Mouse (Mus musculus) hindbrain, embryonic 10.5 days (tissue): Measurements from ENCODE around the gene Gcnt7. TPM values are rescaled to one million over a fixed set of nuclear protein-coding genes. Genes with fewer than 3 reads are reported as not detected.

Experiments used
- DNase-seq: peaks from one replicate; pipeline ENCODE4 v3.0.0-alpha.2; 2017; ENCODE audit warnings: low spot score
- H3K27ac ChIP-seq: fragments of 300-500 bp; sonication (generic); 2 replicates; pipeline ENCODE4 v1.5.1; 2016; ENCODE audit warnings: mild to moderate bottlenecking, moderate library complexity
- H3K27me3 ChIP-seq: fragments of 300-500 bp; sonication (generic); 2 replicates; pipeline ENCODE4 v1.6.1; 2016; ENCODE audit warnings: mild to moderate bottlenecking; ENCODE audit not compliant: poor library complexity, insufficient read depth, severe bottlenecking
- H3K36me3 ChIP-seq: fragments of 300-500 bp; sonication (generic); 2 replicates; pipeline ENCODE4 v1.6.1; 2016; ENCODE audit warnings: mild to moderate bottlenecking, moderate library complexity
- H3K4me1 ChIP-seq: fragments of 300-500 bp; sonication (generic); replicated peaks from 2 replicates; pipeline ENCODE4 v1.6.1; 2016; ENCODE audit warnings: mild to moderate bottlenecking
- H3K4me3 ChIP-seq: fragments of 300-500 bp; sonication (generic); 2 replicates; pipeline ENCODE4 v1.5.1; 2016; ENCODE audit warnings: mild to moderate bottlenecking, moderate library complexity
- H3K9me3 ChIP-seq: fragments of 300-500 bp; sonication (generic); 2 replicates; pipeline ENCODE4 v1.6.1; 2016; ENCODE audit warnings: mild to moderate bottlenecking, moderate library complexity
- WGBS: fragments of 180-500 bp; shearing (Covaris S2); methylation state at CpG from one replicate; pipeline ENCODE4 v1.1.7; 2016; 5-methylcytosine and 5-hydroxymethylcytosine counted together
- polyA plus RNA-seq: library from polyadenylated mRNA; unstranded; fragments of >200 nt; fragmentation: Nextera tagmentation; extraction: Ambion mirVana; gene quantifications from 2 replicates; pipeline ENCODE4 v1.2.1, GENCODE M21; 2016

Gcnt7 gene
- polyA plus RNA-seq: 1.6 and 1.8 TPM in 2 replicates

DNA sequence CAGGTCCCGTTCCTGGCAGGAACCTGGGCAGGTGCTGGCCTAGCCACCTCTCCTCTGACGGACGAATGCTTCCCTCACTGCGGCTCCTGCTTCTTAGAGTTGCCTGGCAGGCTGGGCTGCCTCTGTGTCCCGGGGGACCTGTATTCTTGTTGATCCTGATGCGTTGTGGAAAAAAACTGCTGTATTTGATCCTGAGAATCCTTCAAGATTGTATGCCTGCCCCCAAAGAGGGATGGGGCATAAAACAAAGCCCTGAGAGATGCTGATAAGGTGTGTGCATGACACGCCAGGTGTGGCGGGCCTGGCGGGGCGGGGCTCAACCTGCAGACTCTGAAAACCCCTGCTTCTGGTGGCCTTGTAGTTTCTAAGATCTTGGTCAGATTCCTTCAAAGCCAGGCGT, at the start of gene Gcnt7:
Gcnt7 (minus strand) TSS at position 101 of the 400 bp plus-strand sequence.
- DNase-seq: no peak
- Histone ChIP-seq H3K27me3 (no peaks in the 10 kb centered on the region), H3K27ac (no peak within 1 kb of the TSS), H3K36me3 (peaks cover 63% of the 10 kb centered on the region), H3K9me3 (no peaks in the 10 kb centered on the region), H3K4me1 (peaks cover 9% of the 10 kb centered on the region), H3K4me3 (no peak within 1 kb of the TSS)
- WGBS: 88% methylated on average over 11 of the region's 11 CpGs

DNA sequence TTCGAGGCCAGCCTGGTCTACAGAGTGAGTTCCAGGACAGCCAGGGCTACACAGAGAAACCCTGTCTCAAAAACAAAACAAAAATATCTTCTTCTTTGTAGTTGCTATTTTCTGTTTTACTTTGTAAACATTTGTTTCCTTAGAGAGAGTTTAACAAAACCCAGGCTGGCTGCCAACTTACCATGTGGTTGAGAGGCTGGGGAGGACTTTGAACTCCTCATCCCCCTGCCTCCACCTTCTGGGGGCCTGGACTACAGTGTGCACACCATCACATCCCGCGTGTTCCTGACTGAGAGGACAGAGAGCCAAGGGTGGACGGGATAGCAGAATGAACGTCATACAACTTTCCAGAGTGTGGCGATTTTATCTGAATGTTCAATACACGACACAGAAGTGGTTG, 47.7 kb upstream of the Gcnt7 start:
- Histone ChIP-seq H3K27ac (no peak overlapping the region), H3K4me1 (peaks cover 7% of the 10 kb centered on the region; the same call in 1 of the 2 replicates), H3K4me3 (no peak overlapping the region), H3K9me3 (no peaks in the 10 kb centered on the region), H3K27me3 (peaks cover 3% of the 10 kb centered on the region; the same call in 1 of the 2 replicates), H3K36me3 (no peaks in the 10 kb centered on the region)
- WGBS: 91% methylated on average over 7 of the region's 7 CpGs
- DNase-seq: no peak

DNA sequence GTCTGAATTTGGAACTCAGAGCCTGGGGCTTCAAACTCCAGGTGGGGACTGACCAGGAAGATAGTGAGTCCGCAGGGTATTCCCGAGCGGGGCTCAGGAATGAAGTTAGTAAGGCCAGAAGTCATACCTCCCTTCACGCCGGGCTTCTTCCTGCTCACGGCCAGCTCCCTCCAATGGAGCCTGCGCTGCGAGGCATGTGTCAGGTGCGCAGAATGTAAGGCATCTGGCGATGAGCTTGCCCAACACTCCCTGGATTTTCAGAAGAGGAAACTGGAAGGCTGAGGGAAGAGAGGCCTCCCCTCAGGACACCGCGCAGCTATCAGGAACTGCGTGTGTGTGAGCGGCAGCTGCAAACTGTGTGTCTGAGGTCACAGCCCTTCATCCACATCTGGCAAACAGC, 43.8 kb upstream of the Gcnt7 start:
- no peak overlapping the region for H3K4me3 ChIP-seq
- DNase-seq: no peak
- 70% methylated on average over 14 of the region's 14 CpGs for WGBS

DNA sequence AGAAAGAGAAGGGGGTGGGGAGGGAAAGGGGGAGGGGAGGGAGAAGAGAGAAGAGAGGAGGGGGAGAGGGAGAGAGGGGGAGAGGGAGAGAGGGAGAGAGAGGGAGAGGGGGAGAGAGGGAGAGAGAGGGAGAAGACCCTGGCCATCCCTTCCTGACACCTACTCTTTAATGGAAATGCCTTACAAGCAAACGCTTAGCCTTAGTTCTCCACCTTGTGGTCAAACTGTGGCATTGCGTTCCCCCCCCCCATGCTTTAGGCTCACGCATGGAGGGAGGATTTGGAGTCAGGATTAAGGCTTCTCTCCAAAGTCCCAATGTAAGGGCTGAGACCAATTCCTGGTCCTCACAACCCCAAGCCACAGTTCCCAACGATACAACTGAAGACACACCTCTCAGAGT, 42.9 kb upstream of the Gcnt7 start:
- WGBS: 8% methylated on average over 4 of the region's 4 CpGs

More for the DNA sequence above, 43.8 kb upstream of the Gcnt7 start:
- Histone ChIP-seq H3K4me1 (peaks cover 13% of the 10 kb centered on the region; the same call in 1 of the 2 replicates), H3K27me3 (peaks cover 3% of the 10 kb centered on the region; the same call in 1 of the 2 replicates), H3K36me3 (no peaks in the 10 kb centered on the region), H3K9me3 (no peaks in the 10 kb centered on the region), H3K27ac (no peak overlapping the region)

DNA sequence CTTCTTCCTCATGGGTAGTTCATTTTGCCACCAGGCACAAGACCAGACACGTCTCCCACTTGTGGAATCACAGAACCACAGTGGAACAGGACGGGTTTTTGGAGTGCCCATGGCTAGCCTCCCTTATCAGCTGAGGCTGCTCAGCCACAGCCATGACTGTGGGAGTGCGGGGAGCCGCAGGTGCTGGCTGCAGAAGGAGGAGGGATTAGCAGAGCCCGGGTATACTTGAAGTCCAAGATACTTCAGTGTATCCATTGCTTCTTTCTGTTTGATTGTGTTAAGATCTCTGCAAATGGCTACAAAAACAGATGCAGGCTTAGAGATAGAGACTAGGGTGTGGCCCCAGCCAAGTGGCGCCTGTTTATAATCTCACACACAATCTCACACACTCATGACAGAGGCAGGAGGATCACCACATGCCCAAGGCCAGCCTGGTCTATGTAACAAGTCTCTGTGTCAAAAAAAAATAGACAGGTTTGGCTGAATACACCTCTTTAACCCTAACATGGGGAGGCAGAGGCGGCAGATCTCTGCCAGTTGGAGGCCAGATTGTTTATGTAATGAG, 42.4 kb upstream of the Gcnt7 start:
- no peak overlapping the region for H3K4me3 ChIP-seq
- no peak for DNase-seq
- peaks cover 3% of the 10 kb centered on the region; the same call in 1 of the 2 replicates for H3K27me3 ChIP-seq
- no peak overlapping the region for H3K27ac ChIP-seq
- H3K9me3 ChIP-seq: no peaks in the 10 kb centered on the region
- H3K36me3 ChIP-seq: no peaks in the 10 kb centered on the region
- peaks cover 13% of the 10 kb centered on the region; the same call in 1 of the 2 replicates for H3K4me1 ChIP-seq
- 58% methylated on average over 7 of the region's 7 CpGs for WGBS

More for the DNA sequence above, 42.9 kb upstream of the Gcnt7 start:
- peak; percentile 66 for DNase-seq
- Histone ChIP-seq H3K9me3 (no peaks in the 10 kb centered on the region), H3K4me3 (no peak overlapping the region), H3K36me3 (no peaks in the 10 kb centered on the region), H3K27ac (no peak overlapping the region), H3K27me3 (peaks cover 3% of the 10 kb centered on the region; the same call in 1 of the 2 replicates), H3K4me1 (peaks cover 13% of the 10 kb centered on the region; the same call in 1 of the 2 replicates)

DNA sequence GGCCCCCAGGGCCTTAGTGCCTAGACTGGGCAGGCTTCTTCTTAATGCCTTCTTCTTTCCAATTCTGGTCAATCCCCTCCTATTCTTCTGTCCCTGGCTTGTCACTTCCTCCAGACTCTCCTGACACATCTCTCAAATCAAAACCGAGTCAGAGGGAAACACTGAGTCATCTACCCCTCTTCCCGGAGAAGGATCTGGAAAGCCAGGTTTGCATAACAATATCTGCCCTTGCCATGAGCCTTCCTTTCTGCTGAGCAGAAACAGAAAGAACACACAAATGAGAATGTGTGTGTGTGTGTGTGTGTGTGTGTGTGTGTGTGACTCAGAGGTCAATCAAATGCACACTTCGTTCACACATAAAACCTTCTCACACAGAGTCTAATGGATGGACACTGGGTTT, 40.4 kb upstream of the Gcnt7 start:
- H3K36me3 ChIP-seq: no peaks in the 10 kb centered on the region
- DNase-seq: no peak
- peaks cover 3% of the 10 kb centered on the region; the same call in 1 of the 2 replicates for H3K27me3 ChIP-seq
- WGBS: 51% methylated on average over 3 of the region's 3 CpGs
- H3K27ac ChIP-seq: no peak overlapping the region
- peaks cover 9% of the 10 kb centered on the region; the same call in 1 of the 2 replicates for H3K4me1 ChIP-seq
- H3K4me3 ChIP-seq: no peak overlapping the region
- no peaks in the 10 kb centered on the region for H3K9me3 ChIP-seq

DNA sequence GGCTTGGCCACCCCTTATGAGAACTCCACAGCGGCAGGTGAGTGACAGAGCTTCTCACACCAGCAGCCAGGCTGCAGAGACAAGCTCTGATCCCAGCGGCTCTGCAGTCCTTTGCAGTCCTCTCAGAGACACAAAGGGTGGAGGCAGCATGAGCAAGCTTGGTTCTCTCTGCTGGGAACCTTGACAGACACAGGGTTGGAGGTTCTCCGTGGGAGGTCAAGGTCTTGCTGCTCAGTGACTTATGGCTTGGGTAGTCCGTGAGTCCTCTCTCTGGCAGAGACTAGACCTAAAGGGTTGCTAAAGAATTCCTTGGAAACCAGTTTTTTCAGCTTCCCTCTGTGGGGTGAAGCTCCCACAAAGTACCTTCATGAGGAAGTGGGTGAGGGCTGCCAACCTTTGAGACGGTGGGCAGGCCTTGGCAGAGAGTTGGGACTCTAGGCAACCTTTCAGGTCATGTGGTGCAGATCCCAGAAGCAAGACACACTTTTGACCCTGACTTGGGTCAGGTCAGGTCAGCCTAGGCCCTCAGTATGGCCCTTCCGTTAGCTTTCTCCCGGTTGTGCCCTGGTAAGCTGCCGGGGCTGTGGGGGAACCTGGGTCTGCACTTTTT, 38.4 kb upstream of the Gcnt7 start:
- H3K4me3 ChIP-seq: no peak overlapping the region
- H3K4me1 ChIP-seq: peaks cover 9% of the 10 kb centered on the region; the same call in 1 of the 2 replicates
- DNase-seq: no peak
- 73% methylated on average over 8 of the region's 8 CpGs for WGBS
- H3K27me3 ChIP-seq: no peaks in the 10 kb centered on the region
- H3K36me3 ChIP-seq: no peaks in the 10 kb centered on the region
- H3K9me3 ChIP-seq: no peaks in the 10 kb centered on the region
- no peak overlapping the region for H3K27ac ChIP-seq

DNA sequence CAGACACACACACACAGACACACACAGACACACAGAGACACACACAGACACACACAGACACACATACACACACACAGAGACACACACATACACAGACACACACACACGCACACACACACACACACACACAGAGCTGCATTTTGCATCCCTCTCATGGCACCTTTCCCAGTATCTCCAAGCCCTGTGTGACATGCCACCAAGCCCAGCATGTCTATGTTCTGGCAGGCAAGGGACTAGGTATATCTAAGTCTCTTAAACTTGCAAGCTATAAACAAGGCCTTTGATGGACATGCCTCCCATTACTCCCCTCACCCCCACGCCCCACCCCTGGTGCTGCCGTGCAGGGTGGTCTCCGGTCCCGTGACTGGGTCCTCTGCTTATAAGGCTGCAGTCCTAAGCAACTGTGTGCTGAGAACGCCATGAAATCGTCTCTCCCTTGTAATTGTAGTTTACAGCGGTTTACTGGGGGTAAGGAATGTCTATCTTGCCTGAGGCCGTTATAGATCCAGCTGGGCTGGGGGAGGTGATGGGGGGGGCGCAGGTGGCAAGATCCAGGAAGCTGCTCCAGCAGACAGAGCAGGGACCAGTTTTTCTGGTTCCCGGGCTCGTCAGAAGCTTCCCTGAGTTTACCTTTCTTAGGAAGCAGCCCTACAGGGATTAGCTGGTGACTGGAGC, 26.4 kb upstream of the Gcnt7 start:
- H3K4me3 ChIP-seq: no peak overlapping the region
- no peaks in the 10 kb centered on the region for H3K4me1 ChIP-seq
- 48% methylated on average over 12 of the region's 12 CpGs for WGBS
- no peaks in the 10 kb centered on the region for H3K9me3 ChIP-seq
- no peak overlapping the region for H3K27ac ChIP-seq
- no peaks in the 10 kb centered on the region for H3K27me3 ChIP-seq
- H3K36me3 ChIP-seq: no peaks in the 10 kb centered on the region
- DNase-seq: peak; percentile 10

DNA sequence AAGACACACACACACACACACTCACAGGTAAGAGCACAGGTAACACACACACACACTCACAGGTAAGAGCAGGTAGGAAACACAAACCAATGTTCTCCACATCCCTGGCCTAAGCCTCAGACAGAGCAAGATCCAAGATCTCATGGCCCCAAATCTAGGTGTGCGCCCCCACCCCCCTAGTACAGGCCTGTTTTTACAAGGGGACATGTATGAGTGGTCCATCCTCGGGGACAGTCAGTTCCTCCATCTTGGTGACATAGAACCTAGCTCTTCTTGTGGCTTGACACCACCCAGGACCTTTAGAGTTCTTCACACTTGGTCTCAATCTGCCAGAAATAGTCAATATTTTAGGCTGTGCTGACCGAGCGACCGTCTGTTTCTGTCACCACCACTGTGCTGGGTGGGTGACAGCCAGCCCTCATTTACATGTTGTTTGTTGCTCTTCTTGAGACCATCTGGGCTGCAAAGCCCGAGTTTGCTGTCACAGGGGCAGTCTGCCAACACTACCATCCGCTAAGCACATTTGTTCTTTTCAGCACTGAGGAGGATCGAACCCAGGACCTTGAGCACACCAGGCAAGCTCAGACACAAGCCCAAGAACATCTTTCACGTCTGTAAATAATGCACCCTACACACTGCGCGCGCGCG, 25.5 kb upstream of the Gcnt7 start:
- H3K4me3 ChIP-seq: no peak overlapping the region
- no peaks in the 10 kb centered on the region for H3K36me3 ChIP-seq
- H3K27me3 ChIP-seq: no peaks in the 10 kb centered on the region
- DNase-seq: no peak
- WGBS: 86% methylated on average over 14 of the region's 14 CpGs
- no peaks in the 10 kb centered on the region for H3K9me3 ChIP-seq
- H3K4me1 ChIP-seq: no peaks in the 10 kb centered on the region
- H3K27ac ChIP-seq: no peak overlapping the region

DNA sequence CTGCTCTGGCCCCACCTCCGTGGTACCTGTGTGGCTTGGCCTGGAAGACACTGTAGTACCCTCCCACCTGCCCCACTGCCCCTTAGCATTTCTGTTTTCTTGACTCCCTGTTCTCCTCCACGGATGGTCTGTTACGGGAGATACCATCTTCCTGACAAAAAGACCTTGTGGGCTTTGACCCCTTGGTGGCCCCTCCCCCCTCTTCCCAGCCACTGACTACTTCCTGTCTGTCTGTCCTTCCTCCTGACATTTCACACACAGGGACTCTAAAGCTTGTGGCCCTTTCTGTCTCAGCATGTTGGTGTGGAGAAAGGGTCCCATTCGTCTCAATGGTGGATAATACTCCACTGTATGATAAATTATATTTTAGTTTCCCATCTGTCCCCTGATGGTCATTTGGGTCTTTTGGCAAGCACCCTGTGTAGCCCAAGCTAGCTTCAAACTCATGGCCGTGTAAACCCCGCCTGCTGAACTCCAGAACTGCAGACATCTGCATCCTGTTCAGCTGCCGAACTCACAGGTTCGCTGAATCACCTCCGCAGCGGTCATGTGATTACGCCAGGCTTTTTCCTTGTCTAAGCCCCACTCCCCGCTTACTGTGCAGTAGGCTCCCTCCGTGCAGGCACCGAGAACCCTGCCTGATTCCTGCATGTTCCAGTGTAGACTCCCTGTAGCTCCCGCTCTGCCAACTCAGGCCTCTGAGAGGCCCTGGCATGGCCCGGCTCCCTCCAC, 23.4 kb upstream of the Gcnt7 start:
- Histone ChIP-seq H3K4me1 (peaks cover 8% of the 10 kb centered on the region), H3K9me3 (no peaks in the 10 kb centered on the region), H3K36me3 (no peaks in the 10 kb centered on the region), H3K27ac (no peak overlapping the region), H3K27me3 (no peaks in the 10 kb centered on the region), H3K4me3 (no peak overlapping the region)
- WGBS: 85% methylated on average over 16 of the region's 16 CpGs
- no peak for DNase-seq

DNA sequence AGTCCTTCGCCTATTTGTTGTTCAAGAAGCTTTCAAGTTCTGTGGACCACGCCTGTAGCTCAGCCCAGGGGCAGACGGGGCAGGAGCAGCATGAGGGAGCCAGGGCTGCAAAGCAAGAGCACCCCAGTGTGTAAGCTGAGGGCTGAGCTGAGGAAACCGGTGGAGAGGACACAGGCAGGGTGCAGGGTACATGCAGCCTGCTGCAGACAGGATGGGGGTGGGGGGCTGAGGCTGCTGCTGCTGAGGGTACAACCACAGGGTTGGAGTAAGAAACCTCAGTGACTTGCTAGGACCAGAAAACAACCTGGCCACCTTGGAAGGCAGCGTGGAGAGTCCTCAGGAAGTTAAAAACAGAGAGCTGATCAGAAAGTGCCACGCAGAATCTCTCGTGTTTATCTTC, 21.9 kb upstream of the Gcnt7 start:
- Histone ChIP-seq H3K27ac (no peak overlapping the region), H3K27me3 (no peaks in the 10 kb centered on the region), H3K4me1 (peaks cover 12% of the 10 kb centered on the region), H3K4me3 (no peak overlapping the region), H3K9me3 (no peaks in the 10 kb centered on the region), H3K36me3 (no peaks in the 10 kb centered on the region)
- WGBS: 63% methylated on average over 7 of the region's 7 CpGs
- no peak for DNase-seq

DNA sequence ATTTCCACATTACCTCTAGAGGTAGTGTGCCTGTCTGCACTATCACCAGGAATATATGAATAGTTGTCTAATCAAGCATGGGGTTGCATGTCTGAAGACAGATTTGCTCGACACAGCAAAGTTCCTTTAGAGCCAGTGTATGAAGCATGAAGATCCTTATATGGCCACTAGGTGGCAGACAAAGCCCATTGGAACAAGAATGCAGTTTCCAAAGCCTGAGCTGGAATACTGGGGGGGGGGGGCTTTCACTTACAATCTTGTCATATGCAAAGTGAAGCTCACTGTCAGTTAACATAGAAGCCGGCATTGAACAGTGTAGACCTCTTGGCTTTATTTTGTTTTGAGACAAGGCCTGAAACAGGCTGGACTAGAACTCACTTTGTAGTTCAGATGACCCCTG, 19.5 kb upstream of the Gcnt7 start:
- H3K36me3 ChIP-seq: no peaks in the 10 kb centered on the region
- H3K9me3 ChIP-seq: no peaks in the 10 kb centered on the region
- peaks cover 12% of the 10 kb centered on the region for H3K4me1 ChIP-seq

More for the DNA sequence above, 19.5 kb upstream of the Gcnt7 start:
- no peaks in the 10 kb centered on the region for H3K27me3 ChIP-seq
- 5% methylated on average over 2 of the region's 2 CpGs for WGBS
- no peak overlapping the region for H3K4me3 ChIP-seq
- H3K27ac ChIP-seq: no peak overlapping the region
- peak; percentile 38 for DNase-seq
